Mouse (Mus musculus): ENCODE results near the gene Tkfc. TPM values are rescaled to one million over a fixed set of nuclear protein-coding genes. Genes with fewer than 3 reads are reported as not detected.

Tkfc gene
- total RNA-seq (2021) = 10 to 100 TPM; 18.5 to 21.8 TPM

DNA sequence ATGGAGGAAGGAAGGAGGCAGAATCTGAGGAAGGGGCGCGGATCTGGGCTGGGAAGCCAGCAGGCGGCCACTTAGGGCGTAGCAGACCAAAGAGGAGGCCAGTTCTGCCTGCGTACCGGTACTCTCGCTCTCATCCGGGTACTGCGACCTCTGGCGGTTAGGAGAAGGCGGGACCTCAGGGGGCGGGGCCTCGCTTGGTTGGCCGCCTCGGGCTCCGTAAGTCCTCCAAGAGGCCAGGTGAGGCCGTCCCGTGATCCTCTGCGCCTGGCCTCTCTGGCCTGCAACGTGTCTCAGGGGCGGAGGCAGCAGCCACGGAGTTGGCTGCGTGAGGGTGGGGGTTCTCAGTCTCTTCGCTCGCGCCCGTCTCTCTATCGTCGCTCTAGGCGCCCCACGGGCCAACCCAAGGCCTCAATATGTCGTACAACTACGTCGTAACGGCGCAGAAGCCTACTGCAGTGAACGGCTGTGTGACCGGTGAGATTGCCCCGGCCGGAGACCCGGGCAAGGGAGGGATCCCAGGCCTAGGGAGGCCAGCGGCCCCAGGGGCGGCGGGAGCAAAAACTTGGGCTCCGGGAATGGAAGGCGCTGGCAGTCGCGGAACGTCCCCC lies at the start of gene Tkfc, which contains the start of gene Ddb1:
Gene Tkfc (minus strand): TSS at position 362 of the 608 bp plus-strand sequence.
Gene Ddb1 (plus strand): TSS at position 35 of the 608 bp plus-strand sequence.
- peak; percentile 97 for DNase-seq (ENCODE audit: extremely low spot score in 1 of 2, low spot score in 1 of 2)

DNA sequence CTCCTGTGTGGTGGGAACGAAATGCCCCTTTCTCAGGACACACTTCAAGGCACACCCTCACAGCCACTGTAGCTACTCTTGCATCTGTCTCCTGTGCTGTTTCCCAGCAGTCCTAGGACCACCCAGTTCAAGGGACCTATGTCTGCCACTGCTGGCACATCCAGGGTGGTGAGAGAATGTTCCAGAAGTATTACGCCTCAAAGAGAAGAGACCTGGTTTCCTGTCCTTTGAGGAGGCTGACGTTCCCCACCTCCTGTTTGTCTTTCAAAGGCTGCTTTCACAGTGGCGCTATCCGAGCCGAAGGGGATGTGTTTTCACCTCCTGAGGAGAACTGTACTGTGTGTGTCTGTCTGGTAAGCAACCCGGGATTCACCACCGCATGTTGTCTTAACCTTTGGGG lies 42.7 kb upstream of the Tkfc start:
- no peak for DNase-seq (ENCODE audit: extremely low spot score in 1 of 2, low spot score in 1 of 2)

DNA sequence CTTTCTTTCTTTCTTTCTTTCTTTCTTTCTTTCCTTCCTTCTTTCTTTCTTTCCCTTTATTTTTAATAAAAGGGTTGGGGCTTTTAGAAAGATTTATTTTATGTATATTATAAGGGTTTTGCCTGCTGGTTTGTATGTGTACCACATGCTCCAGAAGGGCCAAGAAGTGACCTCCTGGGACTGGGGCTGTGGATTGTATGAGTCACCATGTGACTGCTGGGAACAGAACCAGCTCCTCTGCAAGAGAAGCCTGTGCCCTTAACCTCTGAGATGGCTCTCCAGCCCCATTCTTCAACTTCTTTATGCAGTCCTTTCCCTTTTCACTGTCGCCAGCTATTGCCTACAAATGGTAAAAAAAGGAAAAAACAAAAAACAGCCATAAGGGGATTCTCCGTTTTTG lies 40.2 kb upstream of the Tkfc start:
- no peak for DNase-seq (ENCODE audit: extremely low spot score in 1 of 2, low spot score in 1 of 2)

DNA sequence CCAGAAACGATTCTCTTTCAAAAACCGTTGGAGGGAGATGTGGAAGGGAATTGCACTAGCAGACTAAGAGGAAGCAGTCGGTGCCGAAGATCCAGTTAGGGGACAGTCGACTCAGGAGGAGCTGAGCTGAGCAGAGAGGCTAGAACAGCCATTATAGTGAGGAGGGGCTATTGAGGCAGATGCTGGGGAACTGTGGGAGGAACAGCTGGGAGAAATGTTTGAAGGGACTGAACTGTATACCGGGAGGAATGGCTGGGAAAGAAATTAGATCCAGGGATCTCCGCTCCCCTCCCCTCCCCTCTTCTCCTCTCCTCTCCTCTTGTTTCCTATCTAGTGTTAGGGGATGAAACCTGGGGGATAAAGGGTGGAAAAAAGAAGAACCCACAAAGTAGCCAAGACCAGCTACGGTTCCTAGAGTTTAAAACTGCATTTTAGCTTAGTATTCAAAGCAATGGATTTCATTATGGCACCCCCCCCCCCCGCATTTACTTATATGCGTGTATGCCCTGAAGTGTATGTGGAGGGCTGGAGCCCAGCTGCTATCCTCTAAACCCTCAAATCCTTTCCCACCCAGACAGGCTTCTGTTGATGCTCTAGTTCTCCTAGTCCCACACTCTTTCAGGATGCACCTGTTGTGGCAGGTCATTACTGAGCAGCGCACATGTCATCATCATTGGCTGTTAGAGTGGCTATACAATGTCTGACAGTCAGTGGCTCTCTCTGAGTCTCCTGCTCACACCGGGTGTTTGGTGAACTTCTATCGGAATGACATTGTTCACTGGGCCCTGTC lies 35.3 kb upstream of the Tkfc start:
- DNase-seq (ENCODE audit: extremely low spot score in 1 of 2, low spot score in 1 of 2) = no peak

DNA sequence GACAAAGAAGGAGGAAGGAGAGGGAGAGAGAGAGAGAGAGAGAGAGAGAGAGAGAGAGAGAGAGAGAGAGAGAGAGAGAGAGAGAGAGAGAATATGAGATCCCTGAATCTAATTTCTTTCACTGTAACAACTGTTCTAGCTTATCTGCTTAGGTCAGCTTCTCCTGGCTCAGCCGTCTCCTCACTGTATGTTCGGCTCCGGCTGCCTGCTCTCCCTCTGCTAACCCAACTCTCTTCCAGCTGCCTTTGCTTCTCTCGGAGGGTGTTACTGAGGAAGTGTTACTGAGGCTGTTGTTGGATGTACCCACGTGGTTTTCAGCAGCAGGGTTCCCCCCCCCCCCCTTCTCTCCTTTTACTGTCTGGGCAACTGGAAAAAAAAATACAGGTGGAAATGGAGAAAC lies 34.6 kb upstream of the Tkfc start:
- DNase-seq (ENCODE audit: extremely low spot score in 1 of 2, low spot score in 1 of 2) = no peak

DNA sequence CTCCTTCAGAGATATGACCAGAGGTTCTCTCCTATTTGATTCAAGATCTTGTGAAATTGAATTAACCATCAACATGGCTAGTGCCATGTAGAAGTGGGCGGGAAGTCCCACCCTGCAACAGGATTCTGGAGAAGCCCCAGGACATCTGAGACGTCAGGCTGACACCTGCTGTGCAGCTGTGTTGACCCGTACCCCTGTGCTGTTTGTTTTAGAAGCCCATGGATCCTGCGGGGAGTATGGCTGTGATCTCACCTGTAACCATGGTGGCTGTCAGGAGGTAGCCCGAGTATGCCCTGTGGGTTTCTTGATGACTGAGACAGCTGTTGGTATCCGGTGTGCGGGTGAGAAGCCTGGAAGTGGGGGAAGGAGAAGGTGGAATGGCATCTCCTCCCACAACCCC lies 32.4 kb upstream of the Tkfc start:
- no peak for DNase-seq (ENCODE audit: extremely low spot score in 1 of 2, low spot score in 1 of 2)

DNA sequence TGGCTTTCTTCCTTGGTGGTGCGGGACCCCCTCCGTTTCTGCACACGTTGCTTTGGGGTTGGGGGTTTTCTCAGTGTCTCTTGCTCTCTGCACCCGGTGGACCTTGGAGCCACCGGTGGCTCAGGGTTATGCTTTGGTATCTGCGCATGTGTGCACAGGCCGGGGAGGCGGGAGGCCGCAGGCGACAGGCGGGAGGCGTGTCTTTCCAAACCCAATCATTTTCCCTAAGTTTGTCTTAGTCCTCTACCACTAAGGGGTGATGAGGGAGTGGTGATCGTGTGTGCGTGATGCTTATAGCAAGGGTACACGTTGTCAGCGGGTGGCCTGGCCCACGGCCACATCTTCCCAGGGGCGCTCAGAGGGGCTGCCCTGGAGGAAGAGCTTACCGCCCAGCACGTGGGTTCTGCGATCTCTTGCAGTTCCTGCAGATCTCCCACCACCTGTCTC lies 29.4 kb upstream of the Tkfc start:
- DNase-seq (ENCODE audit: extremely low spot score in 1 of 2, low spot score in 1 of 2) = peak in 1 of 2 experiments; percentile 52

DNA sequence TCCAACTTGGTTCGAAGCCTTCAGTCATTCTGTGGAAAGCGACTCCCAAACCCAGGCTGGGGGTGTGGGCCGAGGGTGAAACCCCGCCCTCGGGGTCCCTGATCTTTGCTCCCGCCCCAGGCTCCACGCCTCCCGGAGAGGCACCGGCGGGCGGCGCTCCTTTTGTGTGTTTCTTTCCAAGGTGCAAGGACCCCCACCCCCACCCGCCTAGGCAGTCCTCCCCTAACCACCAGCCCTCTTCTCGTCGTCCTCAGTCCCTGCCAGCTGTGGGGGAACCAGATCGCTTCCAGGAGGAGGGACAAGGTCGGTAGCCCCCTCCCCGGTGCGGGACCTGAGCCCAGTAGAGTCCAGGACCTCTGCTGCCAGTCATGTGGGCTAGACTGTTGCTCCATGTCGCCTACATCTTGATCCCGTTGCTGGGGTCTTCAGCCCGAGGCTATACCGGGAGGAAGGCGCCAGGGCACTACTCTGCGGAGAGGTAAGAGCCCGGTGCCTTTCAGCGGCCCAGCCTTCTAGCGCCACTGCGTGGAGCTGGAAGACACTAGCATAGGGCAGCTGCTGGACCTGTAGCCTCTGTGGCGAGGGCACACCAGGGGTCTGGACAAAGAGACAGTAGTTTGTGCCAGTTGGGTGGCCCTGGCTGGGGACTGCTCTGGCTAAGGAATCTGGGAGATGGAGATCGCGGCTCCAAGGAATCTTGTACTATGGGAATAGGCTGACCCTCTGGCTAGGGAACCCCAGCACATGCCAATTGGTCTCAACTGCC lies 28.8 kb upstream of the Tkfc start, which contains the start of gene Vwce:
Gene Vwce (plus strand): TSS at position 108 of the 766 bp plus-strand sequence.
- DNase-seq (ENCODE audit: extremely low spot score in 1 of 2, low spot score in 1 of 2) = peak; percentile 27 to 49

DNA sequence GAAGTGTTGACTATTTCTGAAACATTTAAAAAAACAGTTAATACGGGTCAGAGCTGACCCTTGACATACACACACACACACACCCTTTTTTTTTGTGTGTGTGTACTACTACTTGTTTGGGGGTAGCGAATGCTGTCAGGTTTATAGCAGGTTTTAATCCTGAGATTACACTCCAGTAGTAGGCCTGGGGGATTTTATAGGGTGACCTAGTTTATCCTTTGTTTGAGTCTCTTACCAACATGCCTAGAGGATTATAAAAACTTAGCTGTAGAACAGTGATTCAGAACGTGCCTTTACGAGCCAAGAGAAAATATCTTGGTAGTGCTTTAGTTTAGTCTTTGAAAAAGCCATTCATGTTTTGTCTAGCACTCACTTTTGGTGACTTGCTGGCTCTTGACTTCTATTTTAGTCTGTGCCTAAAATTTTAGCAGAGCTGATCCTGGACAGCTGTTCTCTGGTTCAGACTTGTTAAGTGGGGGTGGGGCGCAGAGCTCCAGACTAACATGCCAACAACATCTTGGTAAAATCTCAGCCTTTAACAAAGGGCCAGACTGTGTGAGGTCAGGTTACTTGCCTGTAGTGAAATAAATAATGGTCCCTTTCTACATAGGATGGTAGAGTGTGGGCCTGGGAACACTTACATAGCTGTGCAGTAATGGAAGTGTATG lies 3.3 kb upstream of the Tkfc start:
- no peak for DNase-seq (ENCODE audit: extremely low spot score in 1 of 2, low spot score in 1 of 2)

DNA sequence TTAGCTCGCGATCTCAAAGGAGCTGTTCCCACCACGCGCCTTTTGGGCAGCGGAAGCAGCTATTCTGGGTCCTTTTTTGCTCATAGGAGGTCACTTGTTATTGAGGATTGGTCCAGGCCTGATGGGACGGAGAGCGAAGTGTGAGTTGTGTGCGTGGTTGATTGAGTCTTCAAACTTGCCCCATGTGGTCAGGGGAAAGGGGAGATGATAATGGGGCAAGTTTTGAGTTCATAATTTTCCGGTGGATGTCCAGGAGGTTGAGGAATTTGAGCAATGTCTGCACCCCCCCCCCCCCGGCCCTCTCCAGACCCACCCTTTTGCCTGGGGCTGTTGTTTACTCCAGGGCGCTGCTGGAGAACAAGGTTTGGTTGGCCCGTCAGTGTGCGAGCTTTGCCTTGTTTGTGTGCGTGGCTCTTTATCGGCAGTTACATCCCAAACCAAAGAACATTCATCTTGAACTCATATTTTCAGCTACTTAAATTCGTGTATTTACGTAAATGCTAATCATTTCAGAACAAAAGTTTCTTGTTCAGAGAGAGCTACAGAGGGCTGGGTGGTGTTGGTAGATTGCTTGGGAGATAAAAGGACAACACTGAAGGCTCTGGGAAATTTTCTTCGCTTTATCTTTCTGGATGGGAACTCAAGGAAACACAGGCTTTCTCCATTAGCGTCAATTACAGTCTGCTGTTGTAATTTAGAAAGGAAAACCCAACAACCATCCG lies 608 bp upstream of the Tkfc start:
- DNase-seq (ENCODE audit: extremely low spot score in 1 of 2, low spot score in 1 of 2) = no peak

DNA sequence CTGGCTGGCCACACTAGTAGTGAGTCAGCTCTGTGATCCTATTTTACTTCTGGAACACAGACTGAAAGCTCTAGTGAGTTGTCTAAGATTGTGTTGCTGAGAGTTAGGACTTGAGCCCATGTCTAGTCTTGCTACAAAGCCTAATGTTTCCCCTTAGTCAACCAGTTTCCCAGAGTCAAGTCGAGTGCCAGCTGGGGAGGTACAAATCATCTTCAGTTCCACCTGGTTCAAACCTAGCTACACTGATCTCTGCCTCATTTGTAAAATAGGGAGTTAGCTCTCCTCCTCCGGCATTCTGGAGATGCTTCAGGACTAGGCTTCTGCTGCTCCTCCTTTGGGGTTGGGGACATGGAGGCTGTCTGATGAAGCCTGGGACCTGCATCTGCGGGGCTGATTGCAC lies 920 bp downstream of the Tkfc start:
- DNase-seq (ENCODE audit: extremely low spot score in 1 of 2, low spot score in 1 of 2) = no peak

DNA sequence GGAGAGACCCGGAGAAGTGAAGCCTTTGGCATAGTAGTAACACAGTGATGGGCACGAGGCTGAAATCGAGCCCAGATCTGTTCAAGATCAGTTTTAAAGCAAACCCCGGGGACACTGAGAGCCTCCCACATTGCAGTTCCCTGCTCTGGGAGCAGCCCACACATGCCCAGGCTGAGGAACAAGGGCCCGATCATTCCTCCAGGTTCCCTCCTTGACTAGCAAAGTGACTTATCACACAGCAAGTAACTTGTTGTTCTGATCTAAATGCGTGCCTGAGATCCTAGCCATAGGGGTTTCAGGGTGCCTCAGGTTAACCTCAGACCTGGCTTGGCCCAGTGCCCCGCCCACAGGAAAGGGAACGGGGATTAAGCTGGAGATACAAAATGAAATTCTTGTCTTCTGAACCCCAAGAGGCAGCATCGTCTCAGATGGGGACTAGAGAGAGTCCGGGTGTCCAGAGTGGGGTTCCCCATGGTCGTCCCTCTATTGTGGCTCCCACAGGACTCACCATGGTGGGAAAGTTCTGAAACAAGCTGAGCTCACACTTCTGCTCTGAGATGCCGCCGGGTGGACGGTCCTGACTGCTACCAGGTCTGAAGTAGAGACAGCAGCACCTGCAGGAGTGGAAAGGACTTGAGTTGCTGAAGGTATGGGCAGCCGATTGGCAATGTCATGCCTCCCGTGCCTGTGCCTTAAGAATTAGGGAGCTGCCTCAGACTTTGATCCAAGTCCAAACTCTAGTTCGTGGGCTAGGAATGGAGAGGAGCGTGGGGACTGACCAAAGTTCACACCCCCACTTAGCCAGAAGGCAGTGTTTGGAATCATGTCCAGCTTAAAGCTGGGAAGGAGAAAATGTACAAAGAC lies 1.6 kb downstream of the Tkfc start:
- DNase-seq (ENCODE audit: extremely low spot score in 1 of 2, low spot score in 1 of 2) = no peak

DNA sequence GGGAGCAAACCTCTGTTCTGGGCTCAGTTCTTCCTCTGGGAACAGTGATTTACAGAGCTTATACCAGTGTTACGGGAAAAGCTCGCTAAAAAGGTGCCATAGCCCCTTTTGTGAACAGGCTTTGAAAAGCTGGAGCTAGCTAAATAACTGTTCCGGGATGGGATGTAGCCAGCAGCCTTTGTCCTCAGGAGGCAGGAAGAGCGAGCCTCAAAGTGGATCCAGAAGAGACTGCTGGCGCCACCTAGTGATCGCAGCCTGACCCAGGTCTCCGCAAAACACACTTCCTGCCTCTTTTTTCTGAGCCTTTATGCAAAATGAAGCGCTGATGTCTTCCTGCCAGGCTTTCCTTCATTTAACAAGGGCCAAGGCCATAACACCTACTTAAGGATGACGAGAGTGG lies 2.7 kb downstream of the Tkfc start:
- DNase-seq (ENCODE audit: extremely low spot score in 1 of 2, low spot score in 1 of 2) = peak; percentile 75 to 92

DNA sequence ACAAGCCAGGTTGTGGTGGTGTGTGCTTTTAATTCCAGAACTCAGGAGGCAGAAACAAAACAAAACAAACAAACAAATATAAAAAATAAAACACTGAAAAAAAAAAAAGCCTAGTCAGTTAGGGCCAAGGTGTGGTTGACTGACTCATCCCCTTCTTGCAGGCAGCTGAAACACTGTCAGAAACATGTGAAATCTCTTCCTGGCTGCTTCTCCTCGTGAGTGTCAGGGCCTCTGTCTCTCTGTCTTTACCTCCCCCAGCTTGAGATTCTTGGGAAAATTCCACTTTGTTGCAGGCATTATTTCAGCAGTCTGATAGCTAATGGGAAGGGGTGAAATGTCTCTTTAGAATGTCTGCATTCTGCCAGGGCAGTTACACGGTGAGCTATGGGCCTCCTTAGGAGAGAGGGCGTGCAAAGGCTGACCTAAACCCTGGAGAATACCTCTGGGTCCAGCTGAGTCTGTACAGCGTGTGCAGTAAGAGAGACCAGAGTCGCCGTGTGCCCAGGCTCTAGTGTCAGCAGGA lies 3.1 kb downstream of the Tkfc start:
- DNase-seq (ENCODE audit: extremely low spot score in 1 of 2, low spot score in 1 of 2) = no peak

DNA sequence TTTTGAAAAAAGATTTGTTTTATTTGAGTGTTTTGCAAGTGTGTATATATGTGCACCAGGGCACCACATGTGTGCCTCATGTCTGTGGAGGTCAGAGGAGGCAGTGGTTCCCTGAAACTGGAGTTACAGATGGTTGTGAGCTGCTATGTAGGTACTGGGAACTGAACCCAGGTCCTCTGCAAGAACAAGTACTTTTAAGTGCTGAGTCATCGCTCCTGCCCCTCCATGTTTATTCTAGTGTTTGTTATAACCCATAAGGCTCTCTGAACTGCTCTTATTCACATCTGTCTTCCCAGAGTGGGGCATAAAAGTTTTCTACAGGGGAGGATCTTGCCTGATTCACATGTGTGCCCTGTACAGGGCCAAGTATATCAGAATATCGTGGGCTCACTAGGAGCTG lies 5.8 kb downstream of the Tkfc start:
- DNase-seq (ENCODE audit: extremely low spot score in 1 of 2, low spot score in 1 of 2) = no peak

DNA sequence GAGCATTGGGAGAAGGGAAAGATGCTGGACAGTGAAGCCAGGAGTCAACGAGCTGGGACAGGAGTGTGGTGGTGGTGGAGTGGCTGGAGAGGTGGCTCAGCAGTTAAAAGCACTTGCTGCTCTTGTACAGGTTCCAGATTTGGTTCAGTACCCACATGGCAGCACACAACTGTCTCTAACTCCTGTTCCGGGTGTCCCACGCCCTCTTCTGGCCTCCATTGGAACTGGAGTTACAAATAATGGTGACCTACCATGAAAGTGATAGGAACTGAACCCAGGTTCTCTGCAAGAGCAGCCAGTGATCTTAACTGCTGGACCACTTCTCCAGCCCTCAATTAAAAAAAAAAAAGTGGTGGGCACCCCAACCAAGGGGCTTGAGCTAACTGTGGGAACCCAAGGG lies 7.3 kb downstream of the Tkfc start:
- DNase-seq (ENCODE audit: extremely low spot score in 1 of 2, low spot score in 1 of 2) = no peak

DNA sequence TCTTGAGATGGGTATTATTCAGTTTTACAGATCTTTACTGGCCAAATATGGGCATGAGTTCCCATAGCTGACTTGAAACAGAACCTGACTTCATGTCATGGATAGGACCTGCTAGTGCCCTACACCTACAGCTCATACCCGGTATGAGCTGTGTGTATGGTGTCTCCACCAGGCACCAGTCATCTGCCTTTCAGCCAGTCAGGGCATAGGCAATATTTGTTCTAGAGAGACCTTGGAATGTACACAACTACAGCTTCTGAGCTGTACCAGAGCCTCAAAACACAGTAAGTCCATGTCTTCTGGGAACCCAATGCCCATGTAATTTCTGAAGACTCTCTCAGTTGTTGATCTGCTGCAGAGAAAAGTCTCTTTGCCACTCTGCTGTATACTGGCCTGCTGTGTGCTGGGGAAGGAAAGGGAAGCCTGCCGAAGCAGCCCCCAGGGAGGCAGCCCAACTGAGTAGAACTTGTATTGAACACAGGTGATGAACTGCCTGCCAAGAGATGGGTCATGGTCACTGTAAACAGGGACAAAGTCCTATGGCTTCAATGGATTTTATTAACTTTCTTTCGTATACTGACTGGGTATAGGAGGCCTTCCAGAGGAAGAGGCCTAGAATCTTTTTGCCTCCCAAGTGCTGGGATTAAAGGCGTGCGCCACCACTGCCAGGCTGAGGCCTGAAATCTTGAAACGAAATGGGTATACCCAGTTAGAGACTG lies 13.6 kb downstream of the Tkfc start:
- no peak for DNase-seq (ENCODE audit: extremely low spot score in 1 of 2, low spot score in 1 of 2)

DNA sequence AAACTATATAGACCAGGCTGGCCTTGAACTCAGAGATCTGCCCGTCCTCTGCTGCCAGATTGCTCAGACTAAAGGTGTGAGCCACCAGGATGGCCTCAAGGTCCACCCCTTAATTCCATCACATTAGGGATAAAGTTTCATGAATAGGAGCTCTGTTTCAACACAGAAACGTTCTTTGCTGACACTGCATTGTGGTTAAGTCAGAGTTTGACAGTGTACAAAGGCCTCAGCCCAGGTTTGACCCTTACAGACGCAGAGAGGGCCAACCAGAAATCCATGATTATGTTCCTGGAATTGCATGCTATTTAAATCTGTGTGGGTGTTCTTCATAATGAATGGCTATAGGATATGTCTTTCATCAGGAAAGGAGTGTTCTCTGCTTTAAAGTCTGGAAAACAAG lies 15.2 kb downstream of the Tkfc start:
- DNase-seq (ENCODE audit: extremely low spot score in 1 of 2, low spot score in 1 of 2) = no peak

Measured in layer of hippocampus, postnatal 25 days (tissue).